Mouse (Mus musculus): ENCODE results near the gene Gadl1. TPM values are rescaled to one million over a fixed set of nuclear protein-coding genes. Genes with fewer than 3 reads are reported as not detected.

The Gadl1 gene
- polyA plus RNA-seq, 1 experiment from 2014 or later: 1.1 TPM

DNA sequence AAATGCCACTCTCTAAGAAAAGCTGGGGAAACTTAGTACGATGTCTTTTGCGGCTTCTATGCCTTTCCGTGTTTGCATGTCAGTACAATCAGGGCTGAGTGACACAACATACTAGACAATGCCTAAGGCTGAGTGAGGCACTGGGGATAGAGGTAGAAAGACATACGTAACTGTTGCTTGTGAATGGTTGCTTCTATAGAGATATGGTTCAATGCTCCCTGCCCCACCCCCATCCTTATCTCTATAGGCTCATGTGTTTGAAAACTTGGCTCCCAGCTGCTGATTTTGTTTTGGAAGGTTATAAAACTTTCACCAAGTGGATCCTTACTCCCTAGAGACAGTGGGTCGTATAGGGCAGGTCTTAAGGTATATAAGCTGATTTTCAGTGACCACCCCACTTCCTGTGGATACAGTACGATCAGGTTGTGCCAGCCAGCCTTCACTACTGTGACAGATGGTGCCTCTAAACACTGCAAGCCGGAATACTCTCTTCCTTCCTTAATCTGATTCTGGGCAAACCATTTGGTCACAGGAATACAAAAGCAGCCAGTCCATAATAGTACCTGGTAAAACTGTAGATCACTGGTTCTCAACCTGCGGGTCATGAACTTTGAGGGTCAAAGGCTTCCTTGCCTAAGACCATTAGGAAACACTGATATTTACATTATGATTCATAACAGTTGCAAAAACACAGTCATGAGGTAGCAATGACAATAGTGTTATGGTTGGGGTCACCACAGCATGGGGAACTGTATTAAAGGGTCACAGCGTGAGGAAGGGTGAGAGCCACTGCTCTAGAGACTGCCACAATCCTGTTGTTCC is 202.1 kb downstream of the Gadl1 start:
- Histone ChIP-seq H3K4me1 (ENCODE audit: control insufficient read depth in 2 of 2, insufficient read depth in 2 of 2, low read length in 2 of 2) (0 out of 4 replicates have a peak, but pooled peaks cover 0 to 4% of the 10 kb centered on the region in 2 experiments), H3K4me3 (ENCODE audit: control insufficient read depth in 1 of 2, insufficient read depth in 1 of 2, low read depth in 1 of 2, low read length in 2 of 2) (no peak overlapping the region), H3K36me3 (ENCODE audit: control insufficient read depth, insufficient read depth, low read length) (peaks cover 52% of the 10 kb centered on the region), H3K27me3 (ENCODE audit: control insufficient read depth, insufficient read depth, low read length) (no peaks in the 10 kb centered on the region), H3K27ac (replicated peaks in 1 of 2; ENCODE audit: control insufficient read depth in 1 of 2, insufficient read depth in 1 of 2, low read depth in 2 of 2, low read length in 2 of 2) (no peak overlapping the region), H3K4me2 (ENCODE audit: low read length) (no peak overlapping the region), H3K9me3 (ENCODE audit: control insufficient read depth, low read length) (peaks cover 2% of the 10 kb centered on the region; the same call in 1 of the 2 replicates), H3K9ac (ENCODE audit: low read length) (no peak overlapping the region)
- ATAC-seq (ENCODE audit: insufficient number of reproducible peaks, insufficient read depth, low FRiP score, low read depth): no peak
- 81% methylated on average over 9 of the region's 9 CpGs for WGBS

DNA sequence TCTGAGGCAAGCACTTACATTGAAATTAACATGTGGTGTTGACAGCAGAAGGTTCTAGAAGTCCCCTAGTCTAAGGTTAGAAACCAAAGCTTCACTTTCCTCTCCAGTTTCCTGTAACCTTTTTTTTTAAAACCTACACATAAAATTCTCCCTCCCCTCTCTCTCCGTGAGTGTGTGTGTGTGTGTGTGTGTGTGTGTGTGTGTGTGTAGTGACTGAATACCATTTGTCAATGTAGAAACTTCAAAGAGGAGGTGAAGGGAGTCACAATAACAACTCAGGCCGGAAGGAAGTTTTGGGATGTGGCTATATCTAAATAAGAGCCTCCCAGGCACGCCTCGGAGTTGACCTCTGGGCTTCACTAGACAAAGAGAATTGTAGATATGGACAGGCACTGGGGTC is 205.1 kb downstream of the Gadl1 start:
- 49% methylated on average over 4 of the region's 4 CpGs for WGBS
- Histone ChIP-seq H3K4me2 (ENCODE audit: low read length) (no peak overlapping the region), H3K4me3 (ENCODE audit: control insufficient read depth in 1 of 2, insufficient read depth in 1 of 2, low read depth in 1 of 2, low read length in 2 of 2) (no peak overlapping the region), H3K36me3 (ENCODE audit: control insufficient read depth, insufficient read depth, low read length) (peaks cover 42% of the 10 kb centered on the region), H3K9me3 (ENCODE audit: control insufficient read depth, low read length) (no peaks in the 10 kb centered on the region), H3K27ac (replicated peaks in 1 of 2; ENCODE audit: control insufficient read depth in 1 of 2, insufficient read depth in 1 of 2, low read depth in 2 of 2, low read length in 2 of 2) (no peak overlapping the region), H3K9ac (ENCODE audit: low read length) (no peak overlapping the region), H3K27me3 (ENCODE audit: control insufficient read depth, insufficient read depth, low read length) (no peaks in the 10 kb centered on the region), H3K4me1 (ENCODE audit: control insufficient read depth in 2 of 2, insufficient read depth in 2 of 2, low read length in 2 of 2) (0 out of 4 replicates have a peak, but pooled peaks cover 0 to 4% of the 10 kb centered on the region in 2 experiments)
- ATAC-seq (ENCODE audit: insufficient number of reproducible peaks, insufficient read depth, low FRiP score, low read depth): no peak

DNA sequence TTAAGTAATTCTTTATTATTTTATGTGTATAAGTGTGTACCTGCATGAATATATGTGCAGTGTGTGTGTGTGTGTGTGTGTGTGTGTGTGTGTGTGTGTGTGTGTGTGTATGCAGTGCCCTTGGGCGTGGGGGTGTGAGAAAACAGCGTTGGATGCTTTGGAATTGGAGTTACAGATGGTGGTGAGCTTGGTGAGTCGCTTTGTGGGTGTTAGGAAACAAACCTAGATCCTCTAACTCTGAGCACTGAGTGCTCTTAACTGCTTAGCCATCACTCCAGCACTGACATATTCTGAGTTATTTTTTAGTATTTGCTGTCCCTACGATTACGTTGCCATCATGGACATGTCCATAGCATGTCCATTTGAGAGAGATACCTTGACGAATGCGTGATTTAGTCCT is 206.6 kb downstream of the Gadl1 start:
- no peak overlapping the region for H3K4me3 ChIP-seq (ENCODE audit: control insufficient read depth in 1 of 2, insufficient read depth in 1 of 2, low read depth in 1 of 2, low read length in 2 of 2)
- no peak for ATAC-seq (ENCODE audit: insufficient number of reproducible peaks, insufficient read depth, low FRiP score, low read depth)
- no peak overlapping the region for H3K9ac ChIP-seq (ENCODE audit: low read length)
- 88% methylated on average over 7 of the region's 7 CpGs for WGBS
- H3K4me1 ChIP-seq (ENCODE audit: control insufficient read depth in 2 of 2, insufficient read depth in 2 of 2, low read length in 2 of 2): peaks cover 0 to 6% of the 10 kb centered on the region in 2 experiments; a peak in 1 of 4 replicates
- H3K27me3 ChIP-seq (ENCODE audit: control insufficient read depth, insufficient read depth, low read length): no peaks in the 10 kb centered on the region
- H3K9me3 ChIP-seq (ENCODE audit: control insufficient read depth, low read length): no peaks in the 10 kb centered on the region
- H3K27ac ChIP-seq (replicated peaks in 1 of 2; ENCODE audit: control insufficient read depth in 1 of 2, insufficient read depth in 1 of 2, low read depth in 2 of 2, low read length in 2 of 2): no peak overlapping the region
- H3K36me3 ChIP-seq (ENCODE audit: control insufficient read depth, insufficient read depth, low read length): peaks cover 43% of the 10 kb centered on the region
- H3K4me2 ChIP-seq (ENCODE audit: low read length): no peak overlapping the region

DNA sequence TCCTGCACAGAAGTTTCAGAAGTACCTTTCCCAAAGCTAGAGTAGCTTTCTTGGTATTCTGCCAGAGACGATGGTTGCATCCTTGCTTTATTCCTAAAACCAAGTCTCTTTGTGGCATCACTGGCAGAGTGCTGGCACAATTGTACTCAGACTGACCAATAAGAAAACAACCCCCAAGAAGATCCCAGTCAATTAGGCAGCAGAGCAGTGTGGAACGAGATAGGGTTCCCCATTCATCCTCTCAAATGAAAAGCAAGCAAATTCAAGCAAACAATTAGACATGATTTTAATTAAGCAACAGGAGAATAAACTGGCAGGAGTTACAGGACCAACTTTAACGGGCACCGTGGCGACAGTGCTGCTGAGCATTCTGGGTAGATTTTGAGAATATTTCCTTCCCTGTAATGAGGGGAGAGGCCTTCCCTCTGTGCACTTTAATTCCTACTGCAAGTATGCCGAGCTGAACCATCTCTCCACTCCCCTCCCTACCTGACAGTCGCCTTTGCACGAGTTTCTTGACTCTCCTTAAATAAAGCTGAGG is 209.1 kb downstream of the Gadl1 start:
- H3K4me3 ChIP-seq (ENCODE audit: control insufficient read depth in 1 of 2, insufficient read depth in 1 of 2, low read depth in 1 of 2, low read length in 2 of 2): no peak overlapping the region
- no peak overlapping the region for H3K4me2 ChIP-seq (ENCODE audit: low read length)
- no peaks in the 10 kb centered on the region for H3K27me3 ChIP-seq (ENCODE audit: control insufficient read depth, insufficient read depth, low read length)
- no peaks in the 10 kb centered on the region for H3K9me3 ChIP-seq (ENCODE audit: control insufficient read depth, low read length)
- 80% methylated on average over 8 of the region's 8 CpGs for WGBS
- peaks cover 4 to 11% of the 10 kb centered on the region in 2 experiments; a peak in 3 of 4 replicates for H3K4me1 ChIP-seq (ENCODE audit: control insufficient read depth in 2 of 2, insufficient read depth in 2 of 2, low read length in 2 of 2)
- no peak overlapping the region for H3K9ac ChIP-seq (ENCODE audit: low read length)
- peaks cover 41% of the 10 kb centered on the region for H3K36me3 ChIP-seq (ENCODE audit: control insufficient read depth, insufficient read depth, low read length)
- no peak overlapping the region for H3K27ac ChIP-seq (replicated peaks in 1 of 2; ENCODE audit: control insufficient read depth in 1 of 2, insufficient read depth in 1 of 2, low read depth in 2 of 2, low read length in 2 of 2)
- ATAC-seq (ENCODE audit: insufficient number of reproducible peaks, insufficient read depth, low FRiP score, low read depth): no peak

DNA sequence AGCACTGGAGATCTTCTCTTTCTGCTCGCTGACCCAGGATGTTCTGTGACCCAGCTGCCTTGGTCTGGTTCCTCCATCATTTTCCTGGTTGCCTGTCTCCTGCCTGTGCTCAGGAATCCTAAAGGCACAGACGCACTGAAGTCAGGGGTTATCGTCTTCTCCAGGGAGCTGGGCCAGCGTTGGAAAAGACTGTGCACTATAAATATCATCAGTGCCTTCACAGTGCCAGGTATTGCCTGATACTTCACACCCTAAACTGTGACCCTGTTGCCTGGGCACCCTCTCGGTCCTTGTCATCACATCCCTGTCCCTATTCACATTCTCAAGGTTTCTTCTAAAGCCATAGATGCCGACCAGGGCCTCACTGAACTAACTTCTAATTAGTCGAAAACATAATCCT is 210.7 kb downstream of the Gadl1 start:
- Histone ChIP-seq H3K4me1 (ENCODE audit: control insufficient read depth in 2 of 2, insufficient read depth in 2 of 2, low read length in 2 of 2) (peaks cover 4 to 11% of the 10 kb centered on the region in 2 experiments; a peak in 3 of 4 replicates), H3K9ac (ENCODE audit: low read length) (no peak overlapping the region), H3K4me3 (ENCODE audit: control insufficient read depth in 1 of 2, insufficient read depth in 1 of 2, low read depth in 1 of 2, low read length in 2 of 2) (no peak overlapping the region), H3K27ac (replicated peaks in 1 of 2; ENCODE audit: control insufficient read depth in 1 of 2, insufficient read depth in 1 of 2, low read depth in 2 of 2, low read length in 2 of 2) (no peak overlapping the region), H3K9me3 (ENCODE audit: control insufficient read depth, low read length) (no peaks in the 10 kb centered on the region), H3K4me2 (ENCODE audit: low read length) (no peak overlapping the region), H3K27me3 (ENCODE audit: control insufficient read depth, insufficient read depth, low read length) (no peaks in the 10 kb centered on the region), H3K36me3 (ENCODE audit: control insufficient read depth, insufficient read depth, low read length) (peaks cover 43% of the 10 kb centered on the region)
- no peak for ATAC-seq (ENCODE audit: insufficient number of reproducible peaks, insufficient read depth, low FRiP score, low read depth)
- WGBS: 45% methylated on average over 7 of the region's 7 CpGs

DNA sequence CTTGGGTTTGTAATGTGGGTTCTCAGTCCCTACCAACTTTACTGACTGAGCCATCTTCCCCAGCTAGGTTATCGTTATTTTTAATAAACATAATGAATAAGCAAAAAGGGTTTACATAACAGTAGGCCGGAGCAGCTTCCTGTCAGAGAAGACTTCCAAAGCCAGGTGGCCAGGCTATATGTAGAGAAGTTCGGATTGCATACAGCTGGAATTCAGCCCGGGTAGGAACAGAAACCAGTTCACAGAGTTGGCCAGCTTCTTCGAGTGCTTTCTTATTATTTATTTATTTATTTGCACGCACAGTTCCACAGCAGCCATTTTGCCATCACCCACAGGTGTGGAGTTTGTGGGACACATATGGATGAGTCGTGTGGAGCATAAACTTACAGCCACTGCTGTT is 212.2 kb downstream of the Gadl1 start:
- peaks cover 4 to 11% of the 10 kb centered on the region in 2 experiments; a peak in 3 of 4 replicates for H3K4me1 ChIP-seq (ENCODE audit: control insufficient read depth in 2 of 2, insufficient read depth in 2 of 2, low read length in 2 of 2)
- no peak overlapping the region for H3K27ac ChIP-seq (replicated peaks in 1 of 2; ENCODE audit: control insufficient read depth in 1 of 2, insufficient read depth in 1 of 2, low read depth in 2 of 2, low read length in 2 of 2)
- H3K4me3 ChIP-seq (ENCODE audit: control insufficient read depth in 1 of 2, insufficient read depth in 1 of 2, low read depth in 1 of 2, low read length in 2 of 2): no peak overlapping the region
- no peak for ATAC-seq (ENCODE audit: insufficient number of reproducible peaks, insufficient read depth, low FRiP score, low read depth)
- no peaks in the 10 kb centered on the region for H3K27me3 ChIP-seq (ENCODE audit: control insufficient read depth, insufficient read depth, low read length)
- no peak overlapping the region for H3K9ac ChIP-seq (ENCODE audit: low read length)
- H3K9me3 ChIP-seq (ENCODE audit: control insufficient read depth, low read length): no peaks in the 10 kb centered on the region
- H3K4me2 ChIP-seq (ENCODE audit: low read length): no peak overlapping the region
- H3K36me3 ChIP-seq (ENCODE audit: control insufficient read depth, insufficient read depth, low read length): peaks cover 56% of the 10 kb centered on the region
- WGBS: 81% methylated on average over 7 of the region's 7 CpGs

DNA sequence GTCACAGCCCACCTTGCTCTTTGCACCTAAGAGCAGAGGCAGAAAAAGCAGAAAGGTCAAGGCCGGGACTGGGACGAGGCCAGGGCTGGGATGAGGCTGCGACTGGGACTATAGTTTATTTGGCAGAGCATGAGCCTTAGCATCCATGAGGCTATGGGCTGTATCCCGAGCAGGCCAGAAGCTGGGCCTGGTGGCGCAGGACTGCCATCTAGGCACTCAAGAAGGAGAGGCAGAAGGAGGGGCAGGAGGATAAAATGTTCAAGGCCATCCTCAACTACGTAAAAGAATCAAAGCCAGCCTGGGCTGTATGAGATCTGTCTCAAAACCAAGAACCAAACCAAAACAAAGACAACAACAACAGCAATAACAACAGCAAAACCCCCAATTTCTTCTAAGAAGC is 213.3 kb downstream of the Gadl1 start:
- no peaks in the 10 kb centered on the region for H3K27me3 ChIP-seq (ENCODE audit: control insufficient read depth, insufficient read depth, low read length)
- H3K9me3 ChIP-seq (ENCODE audit: control insufficient read depth, low read length): no peaks in the 10 kb centered on the region
- no peak overlapping the region for H3K4me3 ChIP-seq (ENCODE audit: control insufficient read depth in 1 of 2, insufficient read depth in 1 of 2, low read depth in 1 of 2, low read length in 2 of 2)
- H3K9ac ChIP-seq (ENCODE audit: low read length): no peak overlapping the region
- peak overlapping the region in 1 of 2 experiments; percentile 15; a peak in 2 of 4 replicates for H3K27ac ChIP-seq (replicated peaks in 1 of 2; ENCODE audit: control insufficient read depth in 1 of 2, insufficient read depth in 1 of 2, low read depth in 2 of 2, low read length in 2 of 2)
- peak; percentile 14; the same call in 1 of the 2 replicates for ATAC-seq (ENCODE audit: insufficient number of reproducible peaks, insufficient read depth, low FRiP score, low read depth)
- no peak overlapping the region for H3K4me2 ChIP-seq (ENCODE audit: low read length)
- H3K36me3 ChIP-seq (ENCODE audit: control insufficient read depth, insufficient read depth, low read length): peaks cover 60% of the 10 kb centered on the region
- peaks cover 4 to 11% of the 10 kb centered on the region in 2 experiments; a peak in 3 of 4 replicates for H3K4me1 ChIP-seq (ENCODE audit: control insufficient read depth in 2 of 2, insufficient read depth in 2 of 2, low read length in 2 of 2)
- 76% methylated on average over 6 of the region's 6 CpGs for WGBS
